Mouse (Mus musculus): ENCODE measurements around the gene Acpp. TPM values are rescaled to one million over a fixed set of nuclear protein-coding genes. Genes with fewer than 3 reads are reported as not detected.
"Not testable (repeated sequence)": the region's sequence is repeated elsewhere in the genome, so short reads cannot be mapped to it uniquely, and the experiment has no call there.

Gene Acpp
- 1.1 and 2.0 TPM in 2 replicates for polyA plus RNA-seq (2014; fragmentation: Nextera tagmentation; extraction: Ambion mirVana)

DNA sequence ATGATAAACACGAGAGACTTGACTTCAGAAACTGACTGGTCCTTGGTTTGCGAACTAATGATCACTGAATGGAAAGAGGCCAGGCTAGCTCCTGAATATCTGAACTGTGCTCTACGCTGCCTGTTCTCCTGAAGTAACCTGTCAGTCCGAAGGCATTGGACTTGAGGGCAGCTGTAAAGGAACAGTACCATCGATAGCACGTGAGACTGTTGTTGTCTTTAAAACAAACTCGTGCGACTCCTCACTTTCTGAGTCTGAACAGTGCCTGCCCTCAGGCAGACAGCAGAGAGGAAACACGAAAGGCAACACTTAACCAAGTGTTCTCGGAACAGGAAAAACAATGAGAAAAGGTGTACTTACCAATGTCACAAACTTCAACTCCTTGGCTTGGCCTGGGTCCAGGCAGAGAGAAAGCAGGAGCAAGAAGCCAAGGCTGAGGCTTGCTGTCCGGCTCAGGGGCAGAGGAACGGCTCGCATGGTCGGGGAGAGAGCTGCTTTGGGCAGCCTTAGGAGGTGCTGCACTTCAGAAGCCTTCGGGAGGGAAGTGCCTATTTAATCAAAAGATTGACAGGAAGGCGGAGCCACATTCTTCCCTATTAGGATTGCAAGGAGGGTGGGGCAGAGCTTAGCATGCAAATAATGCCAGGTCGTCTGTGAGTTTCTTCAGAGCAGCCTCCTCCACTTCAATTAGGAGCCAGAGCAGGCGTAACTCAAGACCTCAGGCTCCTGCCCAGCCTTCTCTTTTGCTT is at the start of gene Acpp:
TSS of gene Acpp (minus strand) at position 566 of the 749 bp plus-strand sequence.
- 0 out of 2 replicates have a peak within 1 kb of the TSS, but pooled peaks have one; percentile 24 for H3K9ac ChIP-seq (ENCODE audit: low read depth, low read length)
- peak within 1 kb of the TSS; percentile 27 for H3K4me3 ChIP-seq (ENCODE audit: low read length)
- ATAC-seq (ENCODE audit: low FRiP score, low TSS enrichment): peak; percentile 82

DNA sequence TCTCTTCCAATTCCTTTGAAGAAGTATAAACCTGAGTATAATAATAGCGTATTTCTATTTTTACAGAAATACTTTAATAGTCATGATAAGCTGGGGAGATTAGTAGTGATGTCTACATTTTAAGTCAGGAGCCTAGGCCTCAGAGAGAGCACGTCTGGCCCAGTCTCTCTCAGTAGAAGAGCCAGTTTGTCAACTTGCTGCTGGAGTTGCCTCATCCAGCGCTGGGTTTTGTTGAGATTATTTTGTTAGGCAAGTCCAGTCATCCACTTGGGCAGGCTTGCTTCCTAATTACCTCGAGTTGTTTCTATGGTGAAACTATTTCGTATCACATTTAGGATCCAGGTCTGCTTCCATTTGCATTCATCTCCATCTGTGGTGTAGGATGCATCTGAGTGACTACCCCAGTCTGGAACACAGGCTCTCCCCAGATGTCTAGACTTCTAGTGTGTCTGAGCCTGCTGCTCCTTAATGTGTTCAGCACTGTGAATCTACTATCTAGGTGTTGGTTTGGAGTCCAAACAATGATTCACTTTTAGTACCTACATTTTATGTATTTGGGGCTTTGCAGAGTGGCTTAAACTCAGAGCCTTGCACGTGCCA is 45.1 kb upstream of the Acpp start:
- Histone ChIP-seq H3K4me2 (replicated peaks; ENCODE audit: low read depth, low read length) (no peak overlapping the region), H3K9me3 (ENCODE audit: control insufficient read depth, low read length) (no peaks in the 10 kb centered on the region), H3K4me3 (ENCODE audit: low read length) (no peak overlapping the region), H3K27ac (ENCODE audit: low read depth, low read length) (no peak overlapping the region), H3K4me1 (ENCODE audit: control insufficient read depth, insufficient read depth, low read length) (no peaks in the 10 kb centered on the region), H3K27me3 (ENCODE audit: control insufficient read depth, insufficient read depth, low read length) (no peaks in the 10 kb centered on the region), H3K9ac (ENCODE audit: low read depth, low read length) (no peak overlapping the region), H3K36me3 (ENCODE audit: control insufficient read depth, insufficient read depth, low read length) (no peaks in the 10 kb centered on the region)
- WGBS: 83% methylated on average over 6 of the region's 6 CpGs
- no peak for ATAC-seq (ENCODE audit: low FRiP score, low TSS enrichment)

More for the DNA sequence above, at the start of gene Acpp:
- H3K36me3 ChIP-seq (ENCODE audit: control insufficient read depth, insufficient read depth, low read length): no peaks in the 10 kb centered on the region
- no peaks in the 10 kb centered on the region for H3K4me1 ChIP-seq (ENCODE audit: control insufficient read depth, insufficient read depth, low read length)
- no peak within 1 kb of the TSS for H3K27ac ChIP-seq (ENCODE audit: low read depth, low read length)
- peak within 1 kb of the TSS; percentile 41 for H3K4me2 ChIP-seq (replicated peaks; ENCODE audit: low read depth, low read length)
- H3K27me3 ChIP-seq (ENCODE audit: control insufficient read depth, insufficient read depth, low read length): no peaks in the 10 kb centered on the region
- WGBS: 17% methylated on average over 18 of the region's 18 CpGs
- H3K9me3 ChIP-seq (ENCODE audit: control insufficient read depth, low read length): no peaks in the 10 kb centered on the region

DNA sequence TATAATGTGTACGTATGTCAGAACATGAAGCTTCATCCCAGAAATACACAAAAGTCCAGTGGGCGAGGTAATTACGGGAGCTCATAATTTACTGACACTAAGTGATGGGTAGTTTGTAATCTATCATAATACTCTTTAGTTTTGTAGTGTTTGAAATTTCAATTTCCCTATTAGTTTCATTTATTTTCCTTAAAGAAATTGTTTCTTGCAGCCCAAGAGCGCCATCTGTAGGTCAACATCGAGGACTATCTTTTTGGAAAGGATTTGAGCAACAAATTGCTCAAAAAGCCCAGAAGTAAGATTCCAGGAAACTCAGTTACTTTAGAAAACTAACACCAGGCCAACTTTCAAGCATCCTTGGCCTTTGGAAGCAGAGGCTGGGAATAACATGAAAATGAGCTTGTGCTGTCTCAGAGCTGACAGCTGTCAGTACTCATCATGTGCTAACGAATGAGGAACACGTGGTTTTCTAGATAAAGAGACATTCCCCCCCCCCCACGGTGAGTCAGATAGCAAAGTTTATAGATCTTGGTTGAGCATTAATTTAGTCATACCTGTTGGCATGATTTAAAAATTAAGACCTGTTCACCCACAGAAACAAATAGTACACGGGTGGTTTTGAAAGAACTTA is 42.1 kb upstream of the Acpp start:
- no peaks in the 10 kb centered on the region for H3K36me3 ChIP-seq (ENCODE audit: control insufficient read depth, insufficient read depth, low read length)
- WGBS: 69% methylated on average over 9 of the region's 9 CpGs
- no peak for ATAC-seq (ENCODE audit: low FRiP score, low TSS enrichment)
- H3K27ac ChIP-seq (ENCODE audit: low read depth, low read length): no peak overlapping the region
- H3K27me3 ChIP-seq (ENCODE audit: control insufficient read depth, insufficient read depth, low read length): no peaks in the 10 kb centered on the region
- no peak overlapping the region for H3K4me3 ChIP-seq (ENCODE audit: low read length)
- H3K4me2 ChIP-seq (replicated peaks; ENCODE audit: low read depth, low read length): no peak overlapping the region
- H3K4me1 ChIP-seq (ENCODE audit: control insufficient read depth, insufficient read depth, low read length): no peaks in the 10 kb centered on the region
- H3K9me3 ChIP-seq (ENCODE audit: control insufficient read depth, low read length): no peaks in the 10 kb centered on the region
- H3K9ac ChIP-seq (ENCODE audit: low read depth, low read length): no peak overlapping the region

DNA sequence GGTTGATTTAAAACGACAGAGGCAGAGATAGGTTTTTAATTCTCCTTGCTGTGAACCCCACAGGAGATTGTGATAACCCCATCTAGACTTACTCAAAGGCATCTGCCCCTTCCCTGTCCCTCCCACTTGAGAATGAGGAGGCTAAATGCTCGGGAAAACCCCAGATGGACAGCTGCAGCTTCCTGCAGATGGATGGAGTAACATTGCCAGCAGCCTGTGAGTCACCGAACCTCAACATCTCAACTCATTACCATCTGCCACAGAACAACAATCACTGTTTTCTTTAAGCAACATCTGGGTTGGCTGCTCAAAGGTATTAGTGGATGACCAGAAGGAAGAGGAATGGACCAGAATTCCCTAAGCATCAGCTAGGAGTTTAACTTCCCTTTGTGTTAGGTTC is 38.0 kb upstream of the Acpp start:
- H3K4me2 ChIP-seq (replicated peaks; ENCODE audit: low read depth, low read length): no peak overlapping the region
- 22% methylated on average over 3 of the region's 3 CpGs for WGBS
- no peak for ATAC-seq (ENCODE audit: low FRiP score, low TSS enrichment)

DNA sequence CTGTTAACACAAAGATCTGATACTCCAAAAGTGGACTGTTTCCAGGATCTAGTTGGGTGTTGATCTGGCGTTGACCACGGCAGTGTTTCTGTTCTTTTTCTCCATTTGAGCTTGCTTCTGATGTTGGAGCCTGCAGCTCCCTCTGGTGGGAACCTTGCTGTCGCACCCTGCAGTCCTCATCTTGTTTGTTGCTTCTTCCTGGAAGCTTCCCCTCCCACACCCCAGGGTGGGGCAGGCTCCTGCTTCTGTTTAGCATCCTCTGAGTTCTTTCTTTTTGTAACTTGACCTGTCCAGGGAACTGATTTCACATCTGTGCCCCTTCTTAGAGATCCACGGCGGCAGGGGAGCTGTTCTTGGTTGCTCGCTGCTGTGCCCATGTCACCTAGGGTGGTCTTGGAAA is 35.7 kb upstream of the Acpp start:
- H3K4me3 ChIP-seq (ENCODE audit: low read length): no peak overlapping the region
- no peaks in the 10 kb centered on the region for H3K9me3 ChIP-seq (ENCODE audit: control insufficient read depth, low read length)
- WGBS: 19% methylated on average over 6 of the region's 6 CpGs
- peak; percentile 62; the same call in 1 of the 2 replicates for ATAC-seq (ENCODE audit: low FRiP score, low TSS enrichment)
- no peak overlapping the region for H3K27ac ChIP-seq (ENCODE audit: low read depth, low read length)
- no peaks in the 10 kb centered on the region for H3K36me3 ChIP-seq (ENCODE audit: control insufficient read depth, insufficient read depth, low read length)
- H3K4me2 ChIP-seq (replicated peaks; ENCODE audit: low read depth, low read length): 0 out of 2 replicates have a peak overlapping the region, but pooled peaks have one; percentile 5
- H3K27me3 ChIP-seq (ENCODE audit: control insufficient read depth, insufficient read depth, low read length): no peaks in the 10 kb centered on the region
- H3K4me1 ChIP-seq (ENCODE audit: control insufficient read depth, insufficient read depth, low read length): no peaks in the 10 kb centered on the region
- no peak overlapping the region for H3K9ac ChIP-seq (ENCODE audit: low read depth, low read length)

More for the DNA sequence above, 38.0 kb upstream of the Acpp start:
- Histone ChIP-seq H3K9ac (ENCODE audit: low read depth, low read length) (no peak overlapping the region), H3K27me3 (ENCODE audit: control insufficient read depth, insufficient read depth, low read length) (no peaks in the 10 kb centered on the region), H3K9me3 (ENCODE audit: control insufficient read depth, low read length) (no peaks in the 10 kb centered on the region), H3K27ac (ENCODE audit: low read depth, low read length) (no peak overlapping the region), H3K4me1 (ENCODE audit: control insufficient read depth, insufficient read depth, low read length) (no peaks in the 10 kb centered on the region), H3K36me3 (ENCODE audit: control insufficient read depth, insufficient read depth, low read length) (no peaks in the 10 kb centered on the region), H3K4me3 (ENCODE audit: low read length) (no peak overlapping the region)

DNA sequence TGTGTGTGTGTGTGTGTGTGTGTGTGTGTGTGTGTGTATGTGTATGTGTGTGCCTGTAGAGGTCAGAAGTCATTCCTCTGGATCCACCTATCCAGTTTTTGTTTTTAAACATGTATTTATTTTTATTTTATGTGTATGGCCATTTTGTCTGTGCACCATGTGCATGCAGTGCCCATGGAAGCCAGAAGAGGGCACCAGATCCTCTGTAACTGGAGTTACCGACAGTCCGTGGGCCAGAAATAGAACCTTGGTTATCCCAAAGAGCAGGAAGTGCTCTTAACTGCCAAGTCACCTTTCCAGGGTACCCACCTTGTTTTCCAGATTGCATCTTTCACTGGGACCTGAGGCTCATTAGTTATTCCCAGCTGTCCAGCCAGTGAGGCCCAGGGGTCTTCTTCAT is 29.4 kb upstream of the Acpp start:
- Histone ChIP-seq H3K4me1 (ENCODE audit: control insufficient read depth, insufficient read depth, low read length) (no peaks in the 10 kb centered on the region), H3K9ac (ENCODE audit: low read depth, low read length) (no peak overlapping the region), H3K4me3 (ENCODE audit: low read length) (no peak overlapping the region), H3K9me3 (ENCODE audit: control insufficient read depth, low read length) (peaks cover 3% of the 10 kb centered on the region; the same call in 1 of the 2 replicates), H3K4me2 (replicated peaks; ENCODE audit: low read depth, low read length) (no peak overlapping the region), H3K27ac (ENCODE audit: low read depth, low read length) (no peak overlapping the region), H3K27me3 (ENCODE audit: control insufficient read depth, insufficient read depth, low read length) (no peaks in the 10 kb centered on the region), H3K36me3 (ENCODE audit: control insufficient read depth, insufficient read depth, low read length) (no peaks in the 10 kb centered on the region)
- ATAC-seq (ENCODE audit: low FRiP score, low TSS enrichment): no peak
- 74% methylated on average over 2 of the region's 2 CpGs for WGBS

DNA sequence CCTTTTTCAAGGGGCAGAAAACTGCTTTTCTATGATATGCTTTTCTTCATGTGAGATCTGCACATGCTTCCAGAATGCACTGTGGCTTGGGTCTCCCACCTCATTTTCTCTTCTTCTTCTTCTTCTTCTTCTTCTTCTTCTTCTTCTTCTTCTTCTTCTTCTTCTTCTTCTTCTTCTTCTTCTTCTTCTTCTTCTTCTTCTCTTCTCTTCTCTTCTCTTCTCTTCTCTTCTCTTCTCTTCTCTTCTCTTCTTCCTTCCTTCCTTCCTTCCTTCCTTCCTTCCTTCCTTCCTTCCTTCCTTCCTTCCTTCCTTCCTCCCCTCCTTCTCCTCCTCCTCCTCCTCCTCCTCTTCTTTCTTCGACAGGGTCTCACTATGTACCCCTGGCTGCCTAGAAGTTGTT is 24.4 kb upstream of the Acpp start:
- not testable (repeated sequence) for H3K4me2 ChIP-seq (replicated peaks; ENCODE audit: low read depth, low read length); H3K27ac ChIP-seq (ENCODE audit: low read depth, low read length); H3K4me1 ChIP-seq (ENCODE audit: control insufficient read depth, insufficient read depth, low read length); ATAC-seq (ENCODE audit: low FRiP score, low TSS enrichment); H3K36me3 ChIP-seq (ENCODE audit: control insufficient read depth, insufficient read depth, low read length); H3K4me3 ChIP-seq (ENCODE audit: low read length); H3K9me3 ChIP-seq (ENCODE audit: control insufficient read depth, low read length); H3K9ac ChIP-seq (ENCODE audit: low read depth, low read length); H3K27me3 ChIP-seq (ENCODE audit: control insufficient read depth, insufficient read depth, low read length)
- WGBS: 78% methylated on average over 1 of the region's 1 CpGs

DNA sequence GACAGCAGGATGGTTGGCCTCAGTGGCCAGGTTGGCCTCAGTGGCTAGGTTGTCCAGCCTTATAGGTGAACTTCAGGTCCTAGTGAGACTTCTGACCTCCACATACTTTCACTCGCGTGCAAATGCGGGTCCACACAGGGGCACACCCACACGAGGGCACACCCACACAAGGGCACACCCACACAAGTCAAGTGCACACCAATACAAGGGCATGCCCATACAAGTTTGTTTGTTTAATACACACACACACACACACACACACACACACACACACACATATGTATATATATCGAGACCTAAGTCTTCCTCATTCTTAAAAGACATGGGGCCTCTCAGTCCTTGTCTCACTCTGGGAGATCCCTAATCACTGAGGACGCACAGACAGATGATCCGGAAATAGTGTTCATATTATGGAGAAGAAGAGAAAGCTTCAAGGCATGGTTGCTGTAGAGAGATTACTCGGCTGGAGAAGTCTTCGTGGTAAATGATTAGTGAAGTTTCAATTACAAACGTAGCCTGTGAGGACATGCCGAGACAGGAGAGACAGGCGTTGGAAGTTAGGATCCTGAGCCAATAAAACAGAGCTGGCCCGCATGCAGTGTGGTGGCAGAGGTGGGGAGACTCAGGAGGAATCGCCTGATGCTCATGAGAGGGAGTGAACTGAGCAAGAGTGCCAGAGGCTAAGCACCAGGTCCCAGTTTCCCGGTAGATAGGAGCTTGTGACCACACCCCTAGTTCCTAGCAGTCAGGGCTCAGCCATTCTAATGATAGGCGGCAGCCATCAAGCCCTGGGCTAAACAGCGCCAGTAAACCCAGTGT is 23.7 kb upstream of the Acpp start:
- Histone ChIP-seq H3K4me3 (ENCODE audit: low read length) (no peak overlapping the region), H3K27me3 (ENCODE audit: control insufficient read depth, insufficient read depth, low read length) (no peaks in the 10 kb centered on the region), H3K4me1 (ENCODE audit: control insufficient read depth, insufficient read depth, low read length) (no peaks in the 10 kb centered on the region), H3K27ac (ENCODE audit: low read depth, low read length) (no peak overlapping the region; the same call in 1 of the 2 replicates), H3K9ac (ENCODE audit: low read depth, low read length) (no peak overlapping the region), H3K4me2 (replicated peaks; ENCODE audit: low read depth, low read length) (no peak overlapping the region), H3K36me3 (ENCODE audit: control insufficient read depth, insufficient read depth, low read length) (no peaks in the 10 kb centered on the region), H3K9me3 (ENCODE audit: control insufficient read depth, low read length) (peaks cover 3% of the 10 kb centered on the region; the same call in 1 of the 2 replicates)
- ATAC-seq (ENCODE audit: low FRiP score, low TSS enrichment): peak; percentile 80
- WGBS: 63% methylated on average over 17 of the region's 17 CpGs
